Mouse (Mus musculus) left cerebral cortex, postnatal 14 days (tissue): ENCODE measurements at regions not wholly inside any gene's neighbourhood (a gene's known extent, or its start where the extent isn't known, plus 50 kb on each side); places are given as distances from the start of the nearest gene placed in this dataset.

Experiments used
- DNase-seq, 2 experiments: peaks; one replicate each; pipeline ENCODE4 v3.0.0; 2021 to 2022; ENCODE audit warnings: low spot score in 2 of 2, mixed read lengths in 1 of 2
- intact Hi-C: fragments of 180-260 bp; cut with DNase I; formaldehyde crosslinking; loops from one replicate; pipeline ENCODE4 v1.15.1; 2025

- intact Hi-C loops, result no loop called here
- no peak for DNase-seq
Measured at GRCm38 (mm10) chr14:116869437-116869836, 55.7 kb upstream of the Gpc6 start.

GRCm38 (mm10) chr14:116869996-116870395 is 55.1 kb upstream of the Gpc6 start:
- no peak for DNase-seq
- intact Hi-C loops, result no loop called here
